29 mouse cellular contexts compared by ENCODE assay signal in genomic region chr11:95276056-95276455, GRCm38 (mm10). TPM values are rescaled to one million over a fixed set of nuclear protein-coding genes. Genes with fewer than 3 reads are reported as not detected.
DNase-seq lines count a peak whose midpoint lies in the region; ATAC-seq and TF ChIP-seq lines count a peak whose summit lies in the region.
"Had no signal": no experiment of that assay in that cellular context is flagged by ENCODE, and none has a peak within 500 bp of the region (broad histone marks: within the 10 kb centered on the region; RNA-seq: fewer than 3 reads in every experiment).

No protein-coding gene starts in this region.

- H3K4me1 ChIP-seq in liver, embryonic 11.5 days (replicated peaks; ENCODE audit: control insufficient read depth, insufficient read depth, low read length), result no peaks in the 10 kb centered on the region
- H3K4me1 ChIP-seq in MEL (ENCODE audit: control insufficient read depth in 1 of 2, insufficient read depth in 2 of 2, low read length in 2 of 2), result no peaks in the 10 kb centered on the region
- H3K4me1 ChIP-seq: embryonic facial prominence, embryonic 13.5 days; embryonic facial prominence, embryonic 15.5 days; forebrain, embryonic 10.5 days; forebrain, embryonic 12.5 days had no signal

- H3K9me3 ChIP-seq in liver, embryonic 11.5 days (ENCODE audit: control insufficient read depth, low read length), result no peaks in the 10 kb centered on the region
- no peaks in the 10 kb centered on the region for H3K9me3 ChIP-seq in MEL (replicated peaks; ENCODE audit: insufficient read depth, low read length)
- H3K9me3 ChIP-seq: embryonic facial prominence, embryonic 13.5 days; embryonic facial prominence, embryonic 15.5 days; forebrain, embryonic 10.5 days; forebrain, embryonic 12.5 days; G1E had no signal

- WGBS in liver, embryonic 11.5 days, result 79% methylated on average over 6 of the region's 6 CpGs

- DNase-seq in liver, embryonic 11.5 days (ENCODE audit: low spot score), result peak; percentile 27
- DNase-seq in liver, result no peak
- DNase-seq in MEL (ENCODE audit: low read depth, low spot score), result no peak
- peak; percentile 75 for DNase-seq in retina, postnatal 7 days (ENCODE audit: low read depth, low spot score)
- no peak for DNase-seq in heart, postnatal 14 days
- DNase-seq: adrenal gland, adult 2 months; adrenal gland, postnatal 10 days; adrenal gland, postnatal 25 days; B cell, adult 2 months; cerebellum, adult 11 months; cerebellum, adult 18-20 months; cerebellum, adult 8-10 months; cerebellum, adult 9-11 months; cerebellum, postnatal 14 days; cerebellum, postnatal 36 days; embryo, embryonic 11 days had no signal

- no peak for TF ChIP-seq POLR2A in MEL (IDR thresholded peaks at IDR 0.05; ENCODE audit: control insufficient read depth in 1 of 2, insufficient read depth in 1 of 2, low read depth in 1 of 2, low read length in 2 of 2, poor library complexity in 1 of 2)

- TF ChIP-seq RAD21 in MEL (IDR thresholded peaks at IDR 0.05; ENCODE audit: low read depth, low read length), result no peak

- TF ChIP-seq EP300 in MEL (IDR thresholded peaks at IDR 0.05; ENCODE audit: low read depth in 1 of 2, low read length in 2 of 2), result no peak

- H3K79me2 ChIP-seq in MEL (ENCODE audit: control insufficient read depth, insufficient read depth, low read length, poor library complexity), result no peaks in the 10 kb centered on the region

- no peak for ATAC-seq in liver, embryonic 11.5 days (replicated peaks; ENCODE audit: low FRiP score)
- ATAC-seq: CD4-positive, CD25-positive, alpha-beta regulatory T cell, adult 4 months; forebrain, embryonic 14.5 days; forebrain, embryonic 16.5 days had no signal

- intact Hi-C loops in heart, postnatal 14 days (cut with DNase I), result no loop called here

- no peaks in the 10 kb centered on the region for H3K27me3 ChIP-seq in liver, embryonic 11.5 days (replicated peaks; ENCODE audit: control insufficient read depth, insufficient read depth, low read length)
- no peaks in the 10 kb centered on the region for H3K27me3 ChIP-seq in MEL (ENCODE audit: control insufficient read depth in 1 of 2, insufficient read depth in 2 of 2, low read length in 2 of 2)
- H3K27me3 ChIP-seq: CH12.LX; embryonic facial prominence, embryonic 13.5 days; embryonic facial prominence, embryonic 15.5 days; forebrain, embryonic 12.5 days had no signal

- H3K9ac ChIP-seq in liver, embryonic 11.5 days (ENCODE audit: low read depth, low read length), result no peak overlapping the region
- H3K9ac ChIP-seq in MEL (ENCODE audit: control insufficient read depth, low read depth, low read length, poor library complexity, severe bottlenecking), result no peak overlapping the region
- H3K9ac ChIP-seq: embryonic facial prominence, embryonic 13.5 days; embryonic facial prominence, embryonic 15.5 days; forebrain, embryonic 12.5 days had no signal

- H3K27ac ChIP-seq in liver, embryonic 11.5 days (ENCODE audit: low read depth, low read length), result no peak overlapping the region
- H3K27ac ChIP-seq in MEL (ENCODE audit: control insufficient read depth, low read depth, low read length), result no peak overlapping the region
- H3K27ac ChIP-seq: embryonic facial prominence, embryonic 13.5 days; embryonic facial prominence, embryonic 15.5 days; forebrain, embryonic 10.5 days; forebrain, embryonic 12.5 days had no signal

- peaks cover 75% of the 10 kb centered on the region for H3K36me3 ChIP-seq in liver, embryonic 11.5 days (ENCODE audit: control insufficient read depth, insufficient read depth, low read length)
- H3K36me3 ChIP-seq in MEL (ENCODE audit: control insufficient read depth in 1 of 2, insufficient read depth in 2 of 2, low read length in 2 of 2), result peaks cover 0 to 55% of the 10 kb centered on the region in 2 experiments; a peak in 2 of 4 replicates

- no peak for TF ChIP-seq CTCF in MEL (IDR thresholded peaks at IDR 0.05 in 2 of 3, conservative IDR thresholded peaks at IDR 0.05 in 1 of 3; ENCODE audit: control insufficient read depth in 1 of 3, insufficient read depth in 1 of 3, low read depth in 2 of 3, low read length in 3 of 3, poor library complexity in 1 of 3, severe bottlenecking in 1 of 3)

- no peak overlapping the region for H3K4me2 ChIP-seq in liver, embryonic 11.5 days
- H3K4me2 ChIP-seq: embryonic facial prominence, embryonic 13.5 days; embryonic facial prominence, embryonic 15.5 days; forebrain, embryonic 12.5 days had no signal

- no peak overlapping the region for H3K4me3 ChIP-seq in liver, embryonic 11.5 days (ENCODE audit: low read depth, low read length)
- H3K4me3 ChIP-seq in MEL (ENCODE audit: control insufficient read depth in 1 of 2, insufficient read depth in 1 of 2, low read depth in 2 of 2, low read length in 2 of 2), result no peak overlapping the region
- H3K4me3 ChIP-seq: embryonic facial prominence, embryonic 13.5 days; embryonic facial prominence, embryonic 15.5 days; erythroblast, embryonic 14.5 days; forebrain, embryonic 10.5 days; forebrain, embryonic 12.5 days had no signal

TF ChIP-seq in MEL, 35 proteins besides CTCF, POLR2A, EP300 and RAD21:
- TF ChIP-seq USF2 (IDR thresholded peaks at IDR 0.05; ENCODE audit: borderline replicate concordance in 1 of 2, insufficient read depth in 1 of 2, low read depth in 1 of 2, low read length in 2 of 2) (no peak), GATA1 (IDR thresholded peaks at IDR 0.05; ENCODE audit: low read depth, low read length) (0 out of 2 replicates have a peak, but pooled peaks have one; percentile 19)

RNA-seq across cellular contexts. Expression of gene Tac4, which starts 14.7 kb away (rescaled TPM):
- not detected in 2 replicates for polyA plus RNA-seq in liver, embryonic 11.5 days (2014; fragmentation: Nextera tagmentation; extraction: Ambion mirVana)
- total RNA-seq in MEL (2012; rRNA removed), result 0.20 and 0.39 TPM in 2 replicates
- under 1 TPM in 1 of 2 experiments, not detected in 1; 0.07 TPM for polyA plus RNA-seq in MEL (2012; ENCODE audit: insufficient read depth in 1 of 2, insufficient read length in 2 of 2, low read depth in 1 of 2, low replicate concordance in 2 of 2, missing spikeins in 1 of 2)
- not detected for total RNA-seq in heart, postnatal 14 days (2021)
- total RNA-seq: adrenal gland, adult 2 months; adrenal gland, postnatal 10 days; adrenal gland, postnatal 25 days; CH12.LX; common myeloid progenitor, adult 5-6 weeks had no signal
- polyA plus RNA-seq: adrenal gland, adult 2 months; brain, embryonic 14.5 days; CD4-positive, CD25-positive, alpha-beta regulatory T cell, adult 4 months; embryonic facial prominence, embryonic 11.5 days; embryonic facial prominence, embryonic 13.5 days; erythroblast, embryonic 14.5 days; forebrain, embryonic 10.5 days; forebrain, embryonic 14.5 days; G1E had no signal

RNA-seq across cellular contexts. Expression of gene Kat7, which starts 34.0 kb away (rescaled TPM):
- polyA plus RNA-seq in liver, embryonic 11.5 days (2014; fragmentation: Nextera tagmentation; extraction: Ambion mirVana), result 65.4 and 72.5 TPM in 2 replicates
- total RNA-seq in MEL (2012; rRNA removed), result 81.4 and 83.1 TPM in 2 replicates
- 100 to 1,000 TPM in 1 of 2 experiments, 10 to 100 TPM in 1; 95.4 to 100 TPM for polyA plus RNA-seq in MEL (2012; ENCODE audit: insufficient read depth in 1 of 2, insufficient read length in 2 of 2, low read depth in 1 of 2, low replicate concordance in 2 of 2, missing spikeins in 1 of 2)
- total RNA-seq in heart, postnatal 14 days (2021), result 10 to 100 TPM; 30.6 to 32.2 TPM

Comparison
In these comparisons a context has a peak if more than half of its experiments do, and no peak if none do; other contexts are left out.
1. DNase-seq: peak in liver, embryonic 11.5 days (single experiment) and retina, postnatal 7 days (single experiment); none in liver (single experiment), MEL (single experiment) and heart, postnatal 14 days (0 of 2).